Mouse (Mus musculus) ES-Bruce4 (cell line): ENCODE results near the gene Ipo7. TPM values are rescaled to one million over a fixed set of nuclear protein-coding genes. Genes with fewer than 3 reads are reported as not detected.

Experiments
- H3K27ac ChIP-seq: 2 replicates; pipeline ENCODE4 v1.5.1; 2012; ENCODE audit warnings: low read length, inconsistent platforms; ENCODE audit not compliant: insufficient read depth
- H3K27me3 ChIP-seq: 2 replicates; pipeline ENCODE4 v1.6.1; 2012; ENCODE audit warnings: mild to moderate bottlenecking, low read length, inconsistent platforms; ENCODE audit not compliant: control insufficient read depth, poor library complexity, insufficient read depth, severe bottlenecking
- H3K36me3 ChIP-seq: 2 replicates; pipeline ENCODE4 v1.6.1; 2012; ENCODE audit warnings: inconsistent platforms, mild to moderate bottlenecking, low read length, moderate library complexity; ENCODE audit not compliant: control insufficient read depth, poor library complexity, insufficient read depth, severe bottlenecking
- H3K4me1 ChIP-seq: one replicate; pipeline ENCODE4 v1.8.1; 2011; ENCODE audit warnings: low read length; ENCODE audit not compliant: control insufficient read depth, insufficient read depth
- H3K4me3 ChIP-seq: 2 replicates; pipeline ENCODE4 v1.5.1; 2011; ENCODE audit warnings: low read depth, mild to moderate bottlenecking, low read length
- H3K9ac ChIP-seq: 2 replicates; pipeline ENCODE4 v1.6.1; 2012; ENCODE audit warnings: low read depth, mild to moderate bottlenecking, inconsistent platforms; ENCODE audit not compliant: poor library complexity, severe bottlenecking
- H3K9me3 ChIP-seq: replicated peaks from 2 replicates; pipeline ENCODE4 v1.6.1; 2012; ENCODE audit warnings: mild to moderate bottlenecking, low read length, inconsistent platforms; ENCODE audit not compliant: control insufficient read depth, poor library complexity, insufficient read depth, severe bottlenecking
- CTCF ChIP-seq: IDR thresholded peaks from one replicate; pipeline ENCODE4 v1.8.1; 2011; ENCODE audit warnings: low read depth, low read length
- EP300 ChIP-seq: IDR thresholded peaks from 2 replicates; pipeline ENCODE4 v1.6.1; 2011; ENCODE audit warnings: low read depth, low read length; ENCODE audit not compliant: insufficient read depth
- POLR2A ChIP-seq: IDR thresholded peaks from one replicate; pipeline ENCODE4 v1.8.1; 2011; ENCODE audit warnings: low read length; ENCODE audit not compliant: insufficient read depth
- polyA plus RNA-seq: library from polyadenylated mRNA; stranded (reverse); fragments of >200 nt; gene quantifications from 2 replicates; pipeline ENCODE4 v1.2.4, GENCODE M21; 2011; ENCODE audit warnings: low read depth; ENCODE audit not compliant: missing spikeins, insufficient read depth, insufficient read length

The Ipo7 gene
- polyA plus RNA-seq, 1 experiment = 281 TPM

- Histone ChIP-seq H3K27me3 (no peaks in the 10 kb centered on the region; the same call in 1 of the 2 replicates), H3K27ac (no peak overlapping the region), H3K9ac (no peak overlapping the region), H3K4me1 (no peaks in the 10 kb centered on the region), H3K9me3 (no peaks in the 10 kb centered on the region), H3K4me3 (no peak overlapping the region), H3K36me3 (no peaks in the 10 kb centered on the region)
- TF ChIP-seq EP300 (no peak), CTCF (no peak), POLR2A (no peak)
Observed at GRCm38 (mm10) chr7:110002092-110002491, 16.0 kb upstream of the Ipo7 start.

- H3K4me3 ChIP-seq = peak overlapping the region; percentile 2; the same call in 1 of the 2 replicates
- H3K4me1 ChIP-seq = no peaks in the 10 kb centered on the region
- TF ChIP-seq POLR2A (no peak), EP300 (no peak), CTCF (no peak)
- no peaks in the 10 kb centered on the region; the same call in 1 of the 2 replicates for H3K27me3 ChIP-seq
- no peak overlapping the region; the same call in 1 of the 2 replicates for H3K9ac ChIP-seq
- no peaks in the 10 kb centered on the region for H3K9me3 ChIP-seq
- no peaks in the 10 kb centered on the region for H3K36me3 ChIP-seq
- no peak overlapping the region for H3K27ac ChIP-seq
Observed at GRCm38 (mm10) chr7:110002968-110003367, 15.1 kb upstream of the Ipo7 start.

GRCm38 (mm10) chr7:110005976-110006375, 12.1 kb upstream of the Ipo7 start:
- H3K27me3 ChIP-seq = no peaks in the 10 kb centered on the region; the same call in 1 of the 2 replicates

GRCm38 (mm10) chr7:110006471-110007195, 11.4 kb upstream of the Ipo7 start:
- Histone ChIP-seq H3K4me1 (no peaks in the 10 kb centered on the region), H3K4me3 (no peak overlapping the region), H3K27ac (no peak overlapping the region), H3K27me3 (no peaks in the 10 kb centered on the region; the same call in 1 of the 2 replicates), H3K36me3 (no peaks in the 10 kb centered on the region), H3K9ac (no peak overlapping the region), H3K9me3 (no peaks in the 10 kb centered on the region)
- no peak for TF ChIP-seq CTCF

More at GRCm38 (mm10) chr7:110005976-110006375, 12.1 kb upstream of the Ipo7 start:
- no peak overlapping the region for H3K9ac ChIP-seq
- TF ChIP-seq POLR2A = no peak
- TF ChIP-seq CTCF = no peak
- TF ChIP-seq EP300 = no peak
- H3K36me3 ChIP-seq = no peaks in the 10 kb centered on the region
- H3K9me3 ChIP-seq = no peaks in the 10 kb centered on the region
- H3K4me1 ChIP-seq = no peaks in the 10 kb centered on the region
- H3K4me3 ChIP-seq = no peak overlapping the region
- no peak overlapping the region; the same call in 1 of the 2 replicates for H3K27ac ChIP-seq

DNA sequence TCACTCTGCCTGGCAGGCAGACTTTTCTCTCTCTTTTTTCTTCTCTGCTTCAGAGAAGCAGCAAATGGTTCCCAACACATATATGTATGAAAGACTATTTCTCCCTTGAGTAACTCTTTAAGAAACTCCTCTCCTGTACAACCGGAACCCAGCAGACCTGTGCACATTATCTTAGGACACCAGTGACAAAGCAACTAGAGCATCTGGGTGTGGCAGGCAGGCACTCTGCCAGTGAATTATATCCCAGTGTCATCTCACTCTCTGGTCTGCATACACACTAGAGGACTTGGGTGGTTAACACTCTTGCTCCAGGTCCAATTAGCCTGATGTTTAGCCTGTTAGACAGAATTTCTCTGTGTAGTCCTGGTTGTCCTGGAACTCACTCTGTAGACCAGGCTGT, 9.6 kb upstream of the Ipo7 start:
- Histone ChIP-seq H3K9ac (no peak overlapping the region), H3K9me3 (no peaks in the 10 kb centered on the region), H3K27ac (no peak overlapping the region), H3K36me3 (no peaks in the 10 kb centered on the region), H3K4me3 (no peak overlapping the region), H3K4me1 (peaks cover 2% of the 10 kb centered on the region), H3K27me3 (no peaks in the 10 kb centered on the region; the same call in 1 of the 2 replicates)
- TF ChIP-seq POLR2A (no peak), CTCF (no peak), EP300 (no peak)

GRCm38 (mm10) chr7:110009084-110009483, 9.0 kb upstream of the Ipo7 start:
- TF ChIP-seq CTCF = no peak
- TF ChIP-seq EP300 = no peak
- TF ChIP-seq POLR2A = no peak
- no peaks in the 10 kb centered on the region; the same call in 1 of the 2 replicates for H3K27me3 ChIP-seq
- H3K4me1 ChIP-seq = peaks cover 2% of the 10 kb centered on the region
- no peak overlapping the region for H3K9ac ChIP-seq
- H3K4me3 ChIP-seq = no peak overlapping the region
- no peaks in the 10 kb centered on the region for H3K36me3 ChIP-seq
- no peaks in the 10 kb centered on the region for H3K9me3 ChIP-seq
- no peak overlapping the region for H3K27ac ChIP-seq
